Mouse (Mus musculus) G1E (cell line): ENCODE measurements around the gene Gng10.

ENCODE experiments used
- CTCF ChIP-seq: IDR thresholded peaks from 2 replicates; pipeline ENCODE4 v1.5.1; 2012; ENCODE audit warnings: low read depth, low read length, inconsistent platforms, mixed read lengths
- GATA1 ChIP-seq: IDR thresholded peaks from 2 replicates; pipeline ENCODE4 v1.6.1; 2012; ENCODE audit warnings: borderline replicate concordance, low read length, inconsistent platforms, mixed read lengths
- GATA2 ChIP-seq: IDR thresholded peaks from 2 replicates; pipeline ENCODE4 v1.6.1; 2012; ENCODE audit warnings: low read depth, low read length, inconsistent platforms, borderline replicate concordance
- POLR2AphosphoS5 ChIP-seq: IDR thresholded peaks from 2 replicates; pipeline ENCODE4 v1.6.1; 2012; ENCODE audit warnings: low read depth, low read length, inconsistent platforms; ENCODE audit not compliant: insufficient replicate concordance
- TAL1 ChIP-seq: conservative IDR thresholded peaks from 2 replicates; pipeline ENCODE4 v1.6.1; 2012; ENCODE audit warnings: low read depth, low read length, inconsistent platforms, mixed read lengths

GRCm38 (mm10) chr4:58986540-58987190 lies 48.2 kb upstream of the Gng10 start, which contains the start of gene Ptgr1:
- TF ChIP-seq GATA1 (no peak), CTCF (no peak), POLR2AphosphoS5 (no peak), GATA2 (no peak), TAL1 (no peak)
